Mouse (Mus musculus) liver, embryonic 12.5 days (tissue): ENCODE results near the gene Serpina6. TPM values are rescaled to one million over a fixed set of nuclear protein-coding genes. Genes with fewer than 3 reads are reported as not detected.

Experiments
- ATAC-seq: fragments of 200-750 bp; cut with Nextera tagmentation; 2 replicates; pipeline ENCODE4 v1.8.0; 2017; ENCODE audit warnings: moderate number of reproducible peaks, mild to moderate bottlenecking, moderate library complexity
- H3K27ac ChIP-seq: fragments of 300-500 bp; sonication (generic); 2 replicates; pipeline ENCODE4 v1.5.1; 2016; ENCODE audit warnings: mild to moderate bottlenecking
- H3K27me3 ChIP-seq: fragments of 300-500 bp; sonication (generic); replicated peaks from 2 replicates; pipeline ENCODE4 v1.6.1; 2016; ENCODE audit warnings: mild to moderate bottlenecking, moderate library complexity
- H3K36me3 ChIP-seq: fragments of 300-500 bp; sonication (generic); 2 replicates; pipeline ENCODE4 v1.6.1; 2016; ENCODE audit warnings: mild to moderate bottlenecking, moderate library complexity
- H3K4me1 ChIP-seq: fragments of 300-500 bp; sonication (generic); 2 replicates; pipeline ENCODE4 v1.6.1; 2016
- H3K4me2 ChIP-seq: fragments of 300-500 bp; sonication (generic); 2 replicates; pipeline ENCODE4 v1.6.1; 2016; ENCODE audit warnings: mild to moderate bottlenecking, moderate library complexity
- H3K4me3 ChIP-seq: fragments of 300-500 bp; sonication (generic); 2 replicates; pipeline ENCODE4 v1.5.1; 2016; ENCODE audit warnings: mild to moderate bottlenecking, moderate library complexity
- H3K9ac ChIP-seq: fragments of 300-500 bp; sonication (generic); 2 replicates; pipeline ENCODE4 v1.6.1; 2016; ENCODE audit warnings: mild to moderate bottlenecking, moderate library complexity
- H3K9me3 ChIP-seq: fragments of 300-500 bp; sonication (generic); replicated peaks from 2 replicates; pipeline ENCODE4 v1.6.1; 2016; ENCODE audit warnings: mild to moderate bottlenecking, moderate library complexity
- WGBS: fragments of 180-500 bp; shearing (Covaris S2); methylation state at CpG from one replicate; pipeline ENCODE4 v1.1.7; 2016; ENCODE audit not compliant: insufficient replicate concordance; 5-methylcytosine and 5-hydroxymethylcytosine counted together
- polyA plus RNA-seq: library from polyadenylated mRNA; unstranded; fragments of >200 nt; fragmentation: Nextera tagmentation; extraction: Ambion mirVana; gene quantifications from 2 replicates; pipeline ENCODE4 v1.2.1, GENCODE M21; 2016

Gene Serpina6
- polyA plus RNA-seq, 1 experiment from 2014 or later, result 1,058 TPM

DNA sequence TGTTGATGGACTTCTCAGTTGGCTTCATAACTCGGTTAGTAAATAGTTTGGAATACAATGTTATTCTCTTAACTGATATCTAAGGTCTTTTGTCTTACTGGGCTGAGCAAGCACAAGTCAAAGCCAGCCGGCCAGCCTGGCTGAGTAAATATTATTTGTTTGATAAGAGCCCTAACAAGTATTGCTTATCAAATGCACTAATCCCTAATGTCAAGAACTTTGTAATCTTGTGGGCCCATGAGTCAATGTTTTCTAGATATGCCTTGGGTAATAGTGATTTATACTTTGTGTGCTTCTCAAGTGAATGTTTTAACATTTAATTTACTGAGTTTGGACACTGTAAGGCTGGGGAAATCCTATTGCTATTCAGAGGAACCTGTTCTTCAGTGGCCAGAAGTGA is 58.6 kb downstream of the Serpina6 start:
- Histone ChIP-seq H3K27me3 (no peaks in the 10 kb centered on the region), H3K4me3 (no peak overlapping the region), H3K27ac (no peak overlapping the region), H3K9me3 (no peaks in the 10 kb centered on the region), H3K4me2 (no peak overlapping the region), H3K9ac (no peak overlapping the region), H3K4me1 (no peaks in the 10 kb centered on the region), H3K36me3 (no peaks in the 10 kb centered on the region)
- WGBS, result 29% methylated on average over 2 of the region's 2 CpGs
- ATAC-seq, result no peak

Other genes with a start within 250 kb of the Serpina6 start
- gene 9330161L09Rik, start 249.4 kb downstream of the Serpina6 start, polyA plus RNA-seq, result 0.18 and 0.24 TPM in 2 replicates
- 69.1 and 72.6 TPM in 2 replicates for gene Ddx24, start 231.4 kb downstream of the Serpina6 start, polyA plus RNA-seq
- gene Ifi27, start 223.0 kb downstream of the Serpina6 start, polyA plus RNA-seq, result 9.8 and 11.6 TPM in 2 replicates
- 1.4 and 1.6 TPM in 2 replicates for gene Ifi27l2a, start 213.5 kb downstream of the Serpina6 start, polyA plus RNA-seq
- not detected in 2 replicates for gene Ifi27l2b, start 200.0 kb downstream of the Serpina6 start, polyA plus RNA-seq
- 1.8 and 2.3 TPM in 2 replicates for gene Ppp4r4, start 124.9 kb downstream of the Serpina6 start, polyA plus RNA-seq
- 24.0 and 26.4 TPM in 2 replicates for gene Serpina10, start 25.8 kb downstream of the Serpina6 start, polyA plus RNA-seq
- not detected in 2 replicates for gene Serpina16, start 18.9 kb upstream of the Serpina6 start, polyA plus RNA-seq
- 0.13 and 0.21 TPM in 2 replicates for gene Serpina1f, start 38.3 kb upstream of the Serpina6 start, polyA plus RNA-seq
- 63.1 and 65.7 TPM in 2 replicates for gene Serpina1d, start 116.4 kb upstream of the Serpina6 start, polyA plus RNA-seq
- 358 and 359 TPM in 2 replicates for gene Serpina1b, start 173.2 kb upstream of the Serpina6 start, polyA plus RNA-seq
- gene Serpina1a, start 206.3 kb upstream of the Serpina6 start, polyA plus RNA-seq, result 222 and 223 TPM in 2 replicates
- gene Serpina1c, start 247.7 kb upstream of the Serpina6 start, polyA plus RNA-seq, result 33.5 and 36.9 TPM in 2 replicates